Mouse (Mus musculus) gastrocnemius, postnatal 14 days (tissue): ENCODE data around the gene Zscan25. TPM values are rescaled to one million over a fixed set of nuclear protein-coding genes. Genes with fewer than 3 reads are reported as not detected.

Source experiments
- total RNA-seq, 2 experiments: library from RNA; stranded (reverse); gene quantifications; 2 replicates each; pipeline ENCODE4 v1.2.3; 2021

The Zscan25 gene
- total RNA-seq, 2 experiments from 2014 or later, result 8.0 to 8.8 TPM

Other genes with a start within 250 kb of the Zscan25 start
- not detected for gene Gm4871, start 247.7 kb upstream of the Zscan25 start, total RNA-seq
- gene 1700018F24Rik, start 237.5 kb upstream of the Zscan25 start, total RNA-seq, result not detected
- 10 to 100 TPM; 32.9 to 38.3 TPM for gene Arpc1a, start 196.7 kb upstream of the Zscan25 start, total RNA-seq
- gene Kpna7, start 196.5 kb upstream of the Zscan25 start, total RNA-seq, result not detected
- 10 to 100 TPM; 58.6 to 66.5 TPM for gene Arpc1b, start 166.3 kb upstream of the Zscan25 start, total RNA-seq
- 10 to 100 TPM; 55.4 to 58.5 TPM for gene Pdap1, start 140.3 kb upstream of the Zscan25 start, total RNA-seq
- 10 to 100 TPM; 59.0 to 59.8 TPM for gene Bud31, start 140.1 kb upstream of the Zscan25 start, total RNA-seq
- 1 to 10 TPM; 9.7 to 9.8 TPM for gene Ptcd1, start 113.4 kb upstream of the Zscan25 start, total RNA-seq
- gene Cpsf4, start 113.3 kb upstream of the Zscan25 start, total RNA-seq, result 1 to 10 TPM; 7.1 to 8.8 TPM
- gene Atp5j2, start 88.4 kb upstream of the Zscan25 start, total RNA-seq, result 100 to 1,000 TPM; 553 to 667 TPM
- gene Zkscan14, start 78.6 kb upstream of the Zscan25 start, total RNA-seq, result 1 to 10 TPM; 7.5 to 8.1 TPM
- gene Zkscan5, start 75.9 kb upstream of the Zscan25 start, total RNA-seq, result 1 to 10 TPM; 7.8 to 8.2 TPM
- 10 to 100 TPM; 11.1 to 13.4 TPM for gene Zfp655, start 48.8 kb upstream of the Zscan25 start, total RNA-seq
- gene Cyp3a57, start 64.8 kb downstream of the Zscan25 start, total RNA-seq, result not detected
- gene Cyp3a16, start 189.2 kb downstream of the Zscan25 start, total RNA-seq, result not detected